Mouse (Mus musculus) heart, embryonic 12.5 days (tissue): ENCODE measurements around the gene Ugt1a6b. TPM values are rescaled to one million over a fixed set of nuclear protein-coding genes. Genes with fewer than 3 reads are reported as not detected.

Experiments used
- ATAC-seq: fragments of 200-750 bp; cut with Nextera tagmentation; 2 replicates; pipeline ENCODE4 v1.8.0; 2017; ENCODE audit warnings: moderate TSS enrichment, moderate library complexity; ENCODE audit not compliant: insufficient number of reproducible peaks, low FRiP score
- H3K27ac ChIP-seq: fragments of 300-500 bp; sonication (generic); 2 replicates; pipeline ENCODE4 v1.5.1; 2016; ENCODE audit warnings: mild to moderate bottlenecking, moderate library complexity; ENCODE audit not compliant: poor library complexity, severe bottlenecking
- H3K27me3 ChIP-seq: fragments of 300-500 bp; sonication (generic); replicated peaks from 2 replicates; pipeline ENCODE4 v1.6.1; 2016; ENCODE audit warnings: mild to moderate bottlenecking, moderate library complexity
- H3K36me3 ChIP-seq: fragments of 300-500 bp; sonication (generic); 2 replicates; pipeline ENCODE4 v1.6.1; 2016; ENCODE audit warnings: mild to moderate bottlenecking, moderate library complexity
- H3K4me1 ChIP-seq: fragments of 300-500 bp; sonication (generic); replicated peaks from 2 replicates; pipeline ENCODE4 v1.6.1; 2016; ENCODE audit warnings: mild to moderate bottlenecking
- H3K4me2 ChIP-seq: fragments of 300-500 bp; sonication (generic); 2 replicates; pipeline ENCODE4 v1.6.1; 2016; ENCODE audit warnings: mild to moderate bottlenecking, moderate library complexity
- H3K4me3 ChIP-seq: fragments of 300-500 bp; sonication (generic); 2 replicates; pipeline ENCODE4 v1.5.1; 2016; ENCODE audit warnings: mild to moderate bottlenecking
- H3K9ac ChIP-seq: fragments of 300-500 bp; sonication (generic); 2 replicates; pipeline ENCODE4 v1.6.1; 2016; ENCODE audit warnings: mild to moderate bottlenecking, moderate library complexity
- H3K9me3 ChIP-seq: fragments of 300-500 bp; sonication (generic); replicated peaks from 2 replicates; pipeline ENCODE4 v1.6.1; 2016; ENCODE audit warnings: mild to moderate bottlenecking, moderate library complexity
- WGBS: fragments of 180-500 bp; shearing (Covaris S2); methylation state at CpG from one replicate; pipeline ENCODE4 v1.1.7; 2016; 5-methylcytosine and 5-hydroxymethylcytosine counted together
- polyA plus RNA-seq: library from polyadenylated mRNA; unstranded; fragments of >200 nt; fragmentation: Nextera tagmentation; extraction: Ambion mirVana; gene quantifications from 2 replicates; pipeline ENCODE4 v1.2.1, GENCODE M21; 2016

Gene Ugt1a6b
- polyA plus RNA-seq, 1 experiment from 2014 or later = not detected

- Histone ChIP-seq H3K36me3 (no peaks in the 10 kb centered on the region), H3K9ac (no peak overlapping the region), H3K9me3 (peaks cover 97% of the 10 kb centered on the region), H3K27ac (no peak overlapping the region), H3K4me2 (no peak overlapping the region), H3K4me3 (no peak overlapping the region), H3K4me1 (no peaks in the 10 kb centered on the region), H3K27me3 (no peaks in the 10 kb centered on the region)
- no peak for ATAC-seq
- WGBS = 57% methylated on average over 4 of the region's 4 CpGs
Measured at GRCm38 (mm10) chr1:88234248-88234610, 131.2 kb downstream of the Ugt1a6b start.

GRCm38 (mm10) chr1:88234646-88235045, 131.6 kb downstream of the Ugt1a6b start:
- no peak overlapping the region for H3K4me2 ChIP-seq
- peaks cover 97% of the 10 kb centered on the region for H3K9me3 ChIP-seq
- no peaks in the 10 kb centered on the region for H3K27me3 ChIP-seq
- H3K4me3 ChIP-seq = no peak overlapping the region
- H3K36me3 ChIP-seq = no peaks in the 10 kb centered on the region
- no peak for ATAC-seq
- 44% methylated on average over 5 of the region's 5 CpGs for WGBS
- H3K27ac ChIP-seq = no peak overlapping the region
- H3K4me1 ChIP-seq = no peaks in the 10 kb centered on the region
- H3K9ac ChIP-seq = no peak overlapping the region

- whole genome bisulfite sequencing = 58% methylated on average over 11 of the region's 11 CpGs
- ATAC-seq = peak; percentile 4; the same call in 1 of the 2 replicates
- Histone ChIP-seq H3K4me2 (no peak overlapping the region), H3K27ac (no peak overlapping the region), H3K27me3 (no peaks in the 10 kb centered on the region), H3K9ac (no peak overlapping the region), H3K36me3 (no peaks in the 10 kb centered on the region), H3K4me1 (no peaks in the 10 kb centered on the region), H3K4me3 (no peak overlapping the region), H3K9me3 (peaks cover 97% of the 10 kb centered on the region)
Measured at GRCm38 (mm10) chr1:88235046-88235893, 132.2 kb downstream of the Ugt1a6b start.

GRCm38 (mm10) chr1:88235894-88236415, 132.9 kb downstream of the Ugt1a6b start:
- no peak overlapping the region for H3K4me2 ChIP-seq
- no peaks in the 10 kb centered on the region for H3K36me3 ChIP-seq
- peaks cover 97% of the 10 kb centered on the region for H3K9me3 ChIP-seq
- ATAC-seq = no peak
- WGBS = 55% methylated on average over 4 of the region's 4 CpGs
- H3K27me3 ChIP-seq = no peaks in the 10 kb centered on the region
- no peaks in the 10 kb centered on the region for H3K4me1 ChIP-seq
- no peak overlapping the region for H3K27ac ChIP-seq
- no peak overlapping the region for H3K4me3 ChIP-seq
- H3K9ac ChIP-seq = no peak overlapping the region

GRCm38 (mm10) chr1:88237311-88237710, 134.3 kb downstream of the Ugt1a6b start:
- Histone ChIP-seq H3K27ac (no peak overlapping the region), H3K9me3 (peaks cover 92% of the 10 kb centered on the region), H3K36me3 (no peaks in the 10 kb centered on the region), H3K4me3 (no peak overlapping the region), H3K4me2 (no peak overlapping the region), H3K4me1 (no peaks in the 10 kb centered on the region), H3K9ac (no peak overlapping the region), H3K27me3 (no peaks in the 10 kb centered on the region)
- WGBS = 69% methylated on average over 5 of the region's 5 CpGs
- ATAC-seq = no peak

- H3K4me3 ChIP-seq = no peak overlapping the region
- no peaks in the 10 kb centered on the region for H3K36me3 ChIP-seq
- H3K4me2 ChIP-seq = no peak overlapping the region
- no peak for ATAC-seq
- no peak overlapping the region for H3K27ac ChIP-seq
- H3K27me3 ChIP-seq = no peaks in the 10 kb centered on the region
- 72% methylated on average over 6 of the region's 6 CpGs for WGBS
- H3K9ac ChIP-seq = no peak overlapping the region
- H3K4me1 ChIP-seq = no peaks in the 10 kb centered on the region
- H3K9me3 ChIP-seq = peaks cover 91% of the 10 kb centered on the region
Measured at GRCm38 (mm10) chr1:88238771-88239170, 135.7 kb downstream of the Ugt1a6b start.

- 0 out of 2 replicates have a peak, but pooled peaks have one; percentile 0 for ATAC-seq
- no peaks in the 10 kb centered on the region for H3K27me3 ChIP-seq
- no peak overlapping the region for H3K4me3 ChIP-seq
- H3K27ac ChIP-seq = no peak overlapping the region
- peaks cover 90% of the 10 kb centered on the region for H3K9me3 ChIP-seq
- 64% methylated on average over 5 of the region's 5 CpGs for WGBS
- H3K36me3 ChIP-seq = no peaks in the 10 kb centered on the region
- no peak overlapping the region for H3K4me2 ChIP-seq
- no peaks in the 10 kb centered on the region for H3K4me1 ChIP-seq
- no peak overlapping the region for H3K9ac ChIP-seq
Measured at GRCm38 (mm10) chr1:88240072-88240471, 137.0 kb downstream of the Ugt1a6b start.

GRCm38 (mm10) chr1:88240579-88240978, 137.5 kb downstream of the Ugt1a6b start:
- no peak overlapping the region for H3K4me3 ChIP-seq
- no peak overlapping the region for H3K9ac ChIP-seq
- WGBS = 61% methylated on average over 4 of the region's 4 CpGs
- no peak overlapping the region for H3K4me2 ChIP-seq
- ATAC-seq = 0 out of 2 replicates have a peak, but pooled peaks have one; percentile 0
- H3K36me3 ChIP-seq = no peaks in the 10 kb centered on the region
- no peaks in the 10 kb centered on the region for H3K4me1 ChIP-seq
- H3K27me3 ChIP-seq = no peaks in the 10 kb centered on the region
- no peak overlapping the region for H3K27ac ChIP-seq
- peaks cover 90% of the 10 kb centered on the region for H3K9me3 ChIP-seq

GRCm38 (mm10) chr1:88243861-88244260, 140.8 kb downstream of the Ugt1a6b start:
- no peak overlapping the region for H3K4me2 ChIP-seq
- peaks cover 93% of the 10 kb centered on the region for H3K9me3 ChIP-seq
- H3K27ac ChIP-seq = no peak overlapping the region
- H3K27me3 ChIP-seq = no peaks in the 10 kb centered on the region
- H3K36me3 ChIP-seq = no peaks in the 10 kb centered on the region
- no peak overlapping the region for H3K4me3 ChIP-seq
- ATAC-seq = no peak
- no peak overlapping the region for H3K9ac ChIP-seq
- 58% methylated on average over 5 of the region's 5 CpGs for WGBS
- no peaks in the 10 kb centered on the region for H3K4me1 ChIP-seq

- H3K9me3 ChIP-seq = peaks cover 93% of the 10 kb centered on the region
- H3K36me3 ChIP-seq = no peaks in the 10 kb centered on the region
- H3K27ac ChIP-seq = no peak overlapping the region
- H3K27me3 ChIP-seq = no peaks in the 10 kb centered on the region
- WGBS = 73% methylated on average over 6 of the region's 6 CpGs
- no peak overlapping the region for H3K4me3 ChIP-seq
- H3K4me1 ChIP-seq = no peaks in the 10 kb centered on the region
- no peak overlapping the region for H3K4me2 ChIP-seq
- no peak for ATAC-seq
- no peak overlapping the region for H3K9ac ChIP-seq
Measured at GRCm38 (mm10) chr1:88245881-88246280, 142.8 kb downstream of the Ugt1a6b start.

- H3K4me3 ChIP-seq = no peak overlapping the region
- H3K27me3 ChIP-seq = no peaks in the 10 kb centered on the region
- ATAC-seq = no peak
- 37% methylated on average over 6 of the region's 6 CpGs for WGBS
- H3K9ac ChIP-seq = no peak overlapping the region
- H3K27ac ChIP-seq = no peak overlapping the region
- H3K9me3 ChIP-seq = peaks cover 93% of the 10 kb centered on the region
- H3K4me2 ChIP-seq = no peak overlapping the region
- no peaks in the 10 kb centered on the region for H3K4me1 ChIP-seq
- no peaks in the 10 kb centered on the region for H3K36me3 ChIP-seq
Measured at GRCm38 (mm10) chr1:88246386-88246785, 143.3 kb downstream of the Ugt1a6b start.
